9 mouse cellular contexts compared by ENCODE assay signal in the genomic region with DNA sequence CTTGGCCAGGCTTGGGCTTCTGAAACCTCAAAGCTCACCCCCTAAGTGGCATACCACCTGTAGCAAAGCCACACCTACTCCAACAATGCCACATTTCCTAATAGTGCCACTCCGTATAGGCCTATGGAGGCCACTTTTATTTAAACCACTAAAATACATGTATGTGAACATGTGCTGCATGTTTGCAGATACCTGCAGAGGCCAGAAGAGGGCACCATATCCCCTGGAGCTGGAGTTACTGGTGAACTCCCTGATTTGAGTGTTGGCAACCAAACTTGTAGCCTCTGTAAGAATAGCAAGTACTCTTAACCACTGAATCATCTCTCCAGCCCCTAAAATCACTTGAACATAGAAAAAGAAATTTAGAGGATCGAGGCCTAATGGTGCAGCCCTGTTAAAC. TPM values are rescaled to one million over a fixed set of nuclear protein-coding genes. Genes with fewer than 3 reads are reported as not detected.
A peak's percentile ranks its signal among the peaks of the same experiment; 100 is the strongest.
DNase-seq lines count a peak whose midpoint lies in the region; ATAC-seq lines count a peak whose summit lies in the region.
"Had no signal": no experiment of that assay in that cellular context is flagged by ENCODE, and none has a peak within 500 bp of the region (broad histone marks: within the 10 kb centered on the region; RNA-seq: fewer than 3 reads in every experiment).

No protein-coding gene starts in this region.

- peak; percentile 21 for DNase-seq in cerebellum, adult 9-11 months
- DNase-seq in ovary, postnatal 14 days (ENCODE audit: low spot score): peak; percentile 41
- no peak for DNase-seq in ovary, adult 18-20 months (ENCODE audit: low spot score)
- peak; percentile 53 to 74 for DNase-seq in cerebellum, postnatal 14 days
- DNase-seq in thymus, postnatal 4 days: peak; percentile 71

- no peak for ATAC-seq in cerebellum, adult (ENCODE audit: insufficient number of reproducible peaks, low FRiP score, low TSS enrichment)
- ATAC-seq in inflammation-experienced regulatory T-cells, adult 6 months: peak; percentile 32
- ATAC-seq in megakaryocyte, adult 5-6 weeks (ENCODE audit: poor library complexity, severe bottlenecking): peak; percentile 84

RNA-seq across cellular contexts. Expression of gene Gm29797, which starts 12.5 kb away (rescaled TPM):
- polyA plus RNA-seq in inflammation-experienced regulatory T-cells, adult 6 months (2017; shearing (Covaris generic)): not detected
- total RNA-seq in megakaryocyte, adult 5-6 weeks (2015): not detected in 2 replicates
- not detected in 2 replicates for total RNA-seq in megakaryocyte, adult 5-6 weeks (2017)
- polyA plus RNA-seq: stomach, embryonic 14.5 days had no signal

RNA-seq across cellular contexts. Expression of gene Sox18, which starts 27.1 kb away (rescaled TPM):
- not detected for polyA plus RNA-seq in inflammation-experienced regulatory T-cells, adult 6 months (2017; shearing (Covaris generic))
- total RNA-seq in megakaryocyte, adult 5-6 weeks (2015): 0.14 and 0.20 TPM in 2 replicates
- not detected in 2 replicates for total RNA-seq in megakaryocyte, adult 5-6 weeks (2017)

RNA-seq across cellular contexts. Expression of gene Tcea2, which starts 35.7 kb away (rescaled TPM):
- 10 to 100 TPM in 2 of 3 experiments, 1 to 10 TPM in 1; 6.4 to 19.9 (median 17.5) TPM for polyA plus RNA-seq in inflammation-experienced regulatory T-cells, adult 6 months (2017; shearing (Covaris generic))
- 9.4 and 9.6 TPM in 2 replicates for total RNA-seq in megakaryocyte, adult 5-6 weeks (2015)
- total RNA-seq in megakaryocyte, adult 5-6 weeks (2017): 6.3 and 8.2 TPM in 2 replicates

RNA-seq across cellular contexts. Expression of gene Samd10, which starts 45.3 kb away (rescaled TPM):
- polyA plus RNA-seq in inflammation-experienced regulatory T-cells, adult 6 months (2017; shearing (Covaris generic)): 10 to 100 TPM in 2 of 3 experiments, 1 to 10 TPM in 1; 9.4 to 14.3 (median 10.4) TPM
- total RNA-seq in megakaryocyte, adult 5-6 weeks (2015): 7.4 and 9.7 TPM in 2 replicates
- 2.3 and 2.8 TPM in 2 replicates for total RNA-seq in megakaryocyte, adult 5-6 weeks (2017)

RNA-seq across cellular contexts. Expression of gene Rgs19, which starts 49.4 kb away (rescaled TPM):
- polyA plus RNA-seq in inflammation-experienced regulatory T-cells, adult 6 months (2017; shearing (Covaris generic)): 100 to 1,000 TPM; 154 to 182 (median 170) TPM
- 502 and 576 TPM in 2 replicates for total RNA-seq in megakaryocyte, adult 5-6 weeks (2015)
- 162 and 178 TPM in 2 replicates for total RNA-seq in megakaryocyte, adult 5-6 weeks (2017)
